Mouse (Mus musculus) ES-Bruce4 (cell line): ENCODE results near the gene Hebp1.

Experiments used
- CTCF ChIP-seq: IDR thresholded peaks from one replicate; pipeline ENCODE4 v1.8.1; 2011; ENCODE audit warnings: low read depth, low read length
- EP300 ChIP-seq: IDR thresholded peaks from 2 replicates; pipeline ENCODE4 v1.6.1; 2011; ENCODE audit warnings: low read depth, low read length; ENCODE audit not compliant: insufficient read depth

GRCm38 (mm10) chr6:135183961-135184360, 13.9 kb downstream of the Hebp1 start:
- TF ChIP-seq CTCF (no peak), EP300 (no peak)
